Mouse (Mus musculus) stomach, embryonic 16.5 days (tissue): Measurements from ENCODE around the gene Agap1. TPM values are rescaled to one million over a fixed set of nuclear protein-coding genes. Genes with fewer than 3 reads are reported as not detected.

Experiments
- ATAC-seq: fragments of 200-750 bp; cut with Nextera tagmentation; 2 replicates; pipeline ENCODE4 v1.8.0; 2017; ENCODE audit warnings: moderate number of reproducible peaks, moderate TSS enrichment; ENCODE audit not compliant: insufficient read depth, low FRiP score
- H3K27ac ChIP-seq: fragments of 300-500 bp; sonication (generic); 2 replicates; pipeline ENCODE4 v1.5.1; 2014; ENCODE audit warnings: low read length
- H3K27me3 ChIP-seq: fragments of 300-500 bp; sonication (generic); 2 replicates; pipeline ENCODE4 v1.6.1; 2014; ENCODE audit warnings: low read length, control low read depth, mixed read lengths; ENCODE audit not compliant: control insufficient read depth, insufficient read depth
- H3K36me3 ChIP-seq: fragments of 300-500 bp; sonication (generic); 2 replicates; pipeline ENCODE4 v1.6.1; 2014; ENCODE audit warnings: low read length; ENCODE audit not compliant: control insufficient read depth, insufficient read depth
- H3K4me1 ChIP-seq: fragments of 300-500 bp; sonication (generic); 2 replicates; pipeline ENCODE4 v1.6.1; 2014; ENCODE audit warnings: low read length, control low read depth, mixed read lengths; ENCODE audit not compliant: control insufficient read depth, insufficient read depth
- H3K4me2 ChIP-seq: fragments of 300-500 bp; sonication (generic); 2 replicates; pipeline ENCODE4 v1.6.1; 2014; ENCODE audit warnings: low read depth, low read length, mixed read lengths
- H3K4me3 ChIP-seq: fragments of 300-500 bp; sonication (generic); replicated peaks from 2 replicates; pipeline ENCODE4 v1.5.1; 2014; ENCODE audit warnings: mild to moderate bottlenecking, low read length
- H3K9ac ChIP-seq: fragments of 300-500 bp; sonication (generic); 2 replicates; pipeline ENCODE4 v1.6.1; 2014; ENCODE audit warnings: low read length
- H3K9me3 ChIP-seq: fragments of 300-500 bp; sonication (generic); replicated peaks from 2 replicates; pipeline ENCODE4 v1.6.1; 2016; ENCODE audit warnings: low read length, control low read depth; ENCODE audit not compliant: control insufficient read depth
- WGBS: fragments of 180-500 bp; shearing (Covaris S2); extraction: QIAGEN DNeasy Blood & Tissue Kit; methylation state at CpG from one replicate; pipeline ENCODE4 v1.1.7; 2014; 5-methylcytosine and 5-hydroxymethylcytosine counted together
- polyA plus RNA-seq: library from polyadenylated mRNA; unstranded; fragments of >200 nt; fragmentation: Nextera tagmentation; extraction: Ambion mirVana; gene quantifications from 2 replicates; pipeline ENCODE4 v1.2.1, GENCODE M21; 2015

The Agap1 gene
- polyA plus RNA-seq, 1 experiment from 2014 or later, result 5.8 TPM

DNA sequence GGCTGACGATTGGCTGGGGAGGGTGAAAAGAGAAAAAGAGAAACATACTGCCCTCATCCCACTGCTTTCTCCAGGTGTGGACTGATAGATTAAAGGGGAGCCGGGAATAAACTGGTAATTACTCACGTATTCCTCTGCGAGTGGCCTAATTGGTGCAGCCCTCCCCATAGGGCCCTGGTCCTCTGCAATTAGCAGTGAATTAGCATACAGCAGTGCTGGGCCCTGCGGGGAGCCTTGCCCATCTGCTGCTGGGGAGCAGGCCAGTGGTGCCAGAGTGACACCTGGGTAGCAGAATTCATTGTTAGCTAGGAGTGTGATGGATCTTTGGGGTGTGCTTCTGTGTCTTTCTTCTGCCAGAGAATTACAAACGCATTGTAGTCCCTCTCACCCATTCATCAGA is 87.9 kb downstream of the Agap1 start:
- Histone ChIP-seq H3K36me3 (no peaks in the 10 kb centered on the region), H3K27me3 (no peaks in the 10 kb centered on the region), H3K27ac (no peak overlapping the region), H3K9ac (no peak overlapping the region), H3K4me1 (peaks cover 4% of the 10 kb centered on the region; the same call in 1 of the 2 replicates), H3K4me3 (no peak overlapping the region), H3K4me2 (no peak overlapping the region), H3K9me3 (no peaks in the 10 kb centered on the region)
- WGBS, result 54% methylated on average over 6 of the region's 6 CpGs
- ATAC-seq, result no peak

DNA sequence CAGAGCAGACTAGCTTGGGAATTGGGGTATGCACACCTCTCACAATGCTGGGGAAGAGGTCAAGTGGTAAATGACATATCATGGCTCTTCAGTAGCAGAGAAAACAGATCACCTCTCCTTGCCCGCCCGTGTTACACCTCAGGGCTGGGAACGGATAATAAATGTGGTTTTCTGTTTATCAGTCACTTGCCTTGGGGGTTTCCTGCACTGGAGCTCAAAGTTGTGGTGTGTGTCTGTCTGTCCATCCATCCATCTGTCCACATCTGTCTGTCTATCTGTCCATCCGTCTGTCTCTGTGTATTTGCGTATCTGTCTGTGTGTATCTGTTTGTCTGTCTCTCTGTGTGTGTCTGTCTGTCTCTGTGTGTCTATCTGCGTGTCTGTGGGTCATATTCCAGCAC is 88.7 kb downstream of the Agap1 start:
- Histone ChIP-seq H3K4me1 (peaks cover 4% of the 10 kb centered on the region; the same call in 1 of the 2 replicates), H3K9me3 (no peaks in the 10 kb centered on the region), H3K36me3 (no peaks in the 10 kb centered on the region), H3K27ac (no peak overlapping the region), H3K4me2 (no peak overlapping the region), H3K27me3 (no peaks in the 10 kb centered on the region), H3K9ac (no peak overlapping the region), H3K4me3 (no peak overlapping the region)
- no peak for ATAC-seq
- WGBS, result 81% methylated on average over 6 of the region's 6 CpGs

DNA sequence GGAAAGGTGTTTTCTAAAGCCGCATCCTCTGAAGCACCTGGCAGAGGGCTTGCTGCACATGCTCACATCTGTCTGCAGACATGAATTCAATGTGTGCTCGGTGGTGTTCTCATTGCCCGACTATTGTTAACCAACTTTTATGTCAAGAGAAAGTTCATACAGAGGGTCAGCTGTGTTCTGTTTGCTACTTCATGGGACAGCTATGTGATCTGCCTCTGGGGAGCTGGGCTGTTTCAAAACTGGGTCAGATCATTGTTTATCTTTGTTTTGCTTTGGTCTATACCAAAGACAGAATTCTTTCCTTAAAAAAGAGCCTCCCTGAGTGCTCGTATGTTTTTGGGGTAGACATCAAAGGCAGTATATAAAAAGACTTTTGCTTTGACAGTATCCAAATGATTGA is 89.5 kb downstream of the Agap1 start:
- no peaks in the 10 kb centered on the region for H3K9me3 ChIP-seq
- WGBS, result 77% methylated on average over 4 of the region's 4 CpGs
- no peak for ATAC-seq

DNA sequence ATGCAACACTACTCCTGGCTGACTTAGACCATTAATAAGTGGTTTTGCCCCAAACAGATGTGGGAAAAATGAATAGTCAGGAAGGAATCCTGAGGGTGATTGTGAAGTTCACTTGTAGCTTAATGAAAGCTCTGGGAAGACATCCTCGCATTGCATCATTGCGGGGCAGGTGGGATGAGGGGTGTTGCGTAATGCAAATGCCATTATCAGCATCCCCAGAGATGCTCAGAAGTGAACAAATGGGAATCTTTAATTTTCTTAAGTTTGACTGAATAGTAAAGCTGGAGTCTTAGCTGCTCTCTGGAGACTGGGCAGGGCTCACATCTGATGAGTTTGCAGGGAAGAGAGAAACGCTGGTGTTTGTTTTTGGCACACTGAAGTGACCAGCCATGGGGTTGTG is 90.5 kb downstream of the Agap1 start:
- no peak overlapping the region for H3K4me3 ChIP-seq
- no peaks in the 10 kb centered on the region for H3K27me3 ChIP-seq
- H3K4me2 ChIP-seq, result no peak overlapping the region
- H3K9ac ChIP-seq, result no peak overlapping the region
- H3K27ac ChIP-seq, result no peak overlapping the region
- H3K36me3 ChIP-seq, result no peaks in the 10 kb centered on the region
- 78% methylated on average over 4 of the region's 4 CpGs for WGBS
- H3K4me1 ChIP-seq, result peaks cover 4% of the 10 kb centered on the region; the same call in 1 of the 2 replicates
- ATAC-seq, result no peak
- no peaks in the 10 kb centered on the region for H3K9me3 ChIP-seq

More for the DNA sequence above, 89.5 kb downstream of the Agap1 start:
- H3K4me2 ChIP-seq, result no peak overlapping the region
- no peaks in the 10 kb centered on the region for H3K36me3 ChIP-seq
- peaks cover 4% of the 10 kb centered on the region; the same call in 1 of the 2 replicates for H3K4me1 ChIP-seq
- H3K27me3 ChIP-seq, result no peaks in the 10 kb centered on the region
- H3K4me3 ChIP-seq, result no peak overlapping the region
- H3K9ac ChIP-seq, result no peak overlapping the region
- H3K27ac ChIP-seq, result no peak overlapping the region

DNA sequence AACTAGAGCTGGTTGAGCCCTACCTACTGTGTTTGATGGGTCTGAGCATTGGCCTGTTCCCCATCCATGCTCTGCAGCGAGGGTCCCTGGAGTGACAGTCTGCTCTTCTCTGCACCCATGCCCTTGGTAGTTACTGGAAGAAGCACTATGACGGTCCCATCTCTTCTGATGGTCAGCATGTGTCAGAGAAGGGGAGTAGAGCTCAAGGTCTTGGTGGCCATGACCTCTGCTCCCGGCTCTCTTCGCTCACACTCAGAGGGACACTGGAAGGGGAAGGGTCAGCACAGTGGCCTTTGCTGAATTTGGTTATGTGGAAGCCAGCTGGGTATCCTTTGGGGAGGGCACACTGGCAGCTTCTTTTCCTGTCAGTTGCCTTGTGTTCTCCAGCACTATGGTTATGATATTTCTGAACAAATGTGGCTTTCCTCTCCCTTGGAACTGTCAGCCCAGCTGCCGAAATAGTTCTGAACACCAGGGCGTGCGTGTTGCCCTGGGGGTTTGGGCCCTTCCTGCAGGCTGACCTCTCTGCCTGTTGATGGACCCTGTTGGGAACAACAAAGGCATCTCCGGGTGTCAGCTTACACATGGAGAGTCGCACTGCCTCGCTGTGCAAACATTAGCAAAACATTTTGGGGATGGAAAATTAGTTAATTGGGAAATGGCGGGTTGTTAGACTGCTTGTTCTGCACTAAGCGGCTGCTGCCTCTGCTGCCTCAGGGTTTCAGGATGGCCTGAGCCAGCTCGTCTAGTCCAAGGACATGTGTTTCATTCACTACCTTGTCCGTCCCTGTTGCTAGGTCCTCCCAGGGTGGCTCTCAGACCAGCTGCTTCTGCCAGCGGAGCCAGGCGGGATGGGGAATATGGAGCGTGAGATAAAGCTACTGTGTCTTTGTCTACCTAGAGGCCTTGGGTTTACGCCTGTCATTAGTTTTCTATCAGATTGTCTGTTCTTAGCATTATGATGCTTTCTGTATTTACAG is 93.2 kb downstream of the Agap1 start:
- Histone ChIP-seq H3K9ac (no peak overlapping the region), H3K4me2 (no peak overlapping the region), H3K36me3 (no peaks in the 10 kb centered on the region), H3K9me3 (no peaks in the 10 kb centered on the region), H3K27me3 (no peaks in the 10 kb centered on the region), H3K4me3 (no peak overlapping the region), H3K27ac (no peak overlapping the region), H3K4me1 (no peaks in the 10 kb centered on the region)
- 62% methylated on average over 18 of the region's 18 CpGs for WGBS
- no peak for ATAC-seq

DNA sequence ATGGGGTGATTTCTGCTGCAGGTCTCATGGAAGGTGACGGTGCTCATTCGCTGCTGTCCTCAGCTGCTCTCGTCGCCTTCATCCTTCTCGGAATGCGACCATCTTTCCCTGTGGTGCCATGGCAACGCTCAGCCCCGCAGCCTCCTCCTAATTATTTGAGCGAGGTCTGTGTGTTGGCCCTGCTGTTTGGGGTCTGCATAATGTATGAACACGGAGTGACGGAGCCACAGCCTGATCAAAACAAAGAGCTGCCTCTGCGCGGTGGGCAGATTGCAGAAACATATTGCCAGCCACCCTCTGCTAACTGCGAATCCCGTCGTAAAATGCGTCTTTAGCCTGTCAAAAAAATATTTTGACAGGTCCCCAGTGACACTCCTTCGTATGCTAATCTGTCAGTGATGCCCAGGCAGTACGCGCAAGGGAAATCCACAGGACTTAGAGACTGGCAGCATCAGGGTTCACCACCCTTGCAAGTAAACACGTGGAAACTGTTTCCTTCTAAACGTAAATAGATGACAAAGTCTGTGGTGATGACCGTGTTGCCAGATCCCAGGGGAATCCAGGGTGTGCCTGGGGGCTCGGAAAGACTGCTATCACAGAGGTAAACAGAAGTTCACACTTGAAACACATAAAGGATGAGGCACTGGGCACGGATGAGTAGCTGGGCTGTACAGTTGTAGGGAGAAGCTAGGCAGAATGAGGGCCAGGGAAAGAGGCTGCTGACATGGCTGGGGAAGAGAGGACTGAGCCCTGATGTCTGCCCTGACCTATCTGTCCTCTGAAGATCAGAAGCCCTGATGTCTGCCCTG is 95.7 kb downstream of the Agap1 start:
- Histone ChIP-seq H3K4me1 (no peaks in the 10 kb centered on the region), H3K27me3 (no peaks in the 10 kb centered on the region), H3K9me3 (no peaks in the 10 kb centered on the region), H3K36me3 (no peaks in the 10 kb centered on the region), H3K4me2 (no peak overlapping the region), H3K4me3 (no peak overlapping the region), H3K27ac (no peak overlapping the region), H3K9ac (no peak overlapping the region)
- WGBS, result 55% methylated on average over 25 of the region's 25 CpGs
- ATAC-seq, result no peak

DNA sequence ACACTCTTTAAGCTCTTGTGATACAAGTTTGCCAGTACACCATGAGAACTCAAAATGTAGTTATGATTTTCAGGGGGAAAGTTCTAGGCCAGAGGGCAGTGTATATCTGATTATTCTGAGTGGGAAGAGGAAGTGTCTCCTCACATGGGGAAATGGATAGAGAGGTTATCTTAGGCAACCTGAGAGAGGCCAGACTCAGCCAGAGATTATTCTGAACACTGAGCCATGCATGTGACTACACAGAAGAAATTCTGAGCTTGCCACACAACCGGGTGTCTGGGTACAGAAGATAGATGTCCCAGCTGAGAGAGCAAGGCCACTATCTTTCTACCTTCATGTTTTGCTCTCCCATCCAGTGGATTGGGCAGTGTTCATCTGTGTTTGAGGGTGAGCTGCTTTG is 97.9 kb downstream of the Agap1 start:
- Histone ChIP-seq H3K4me2 (no peak overlapping the region), H3K27me3 (no peaks in the 10 kb centered on the region), H3K27ac (no peak overlapping the region), H3K9me3 (no peaks in the 10 kb centered on the region), H3K4me3 (no peak overlapping the region), H3K9ac (no peak overlapping the region), H3K4me1 (peaks cover 3% of the 10 kb centered on the region; the same call in 1 of the 2 replicates), H3K36me3 (no peaks in the 10 kb centered on the region)
- ATAC-seq, result no peak
- WGBS, result 75% methylated on average over 1 of the region's 1 CpGs

DNA sequence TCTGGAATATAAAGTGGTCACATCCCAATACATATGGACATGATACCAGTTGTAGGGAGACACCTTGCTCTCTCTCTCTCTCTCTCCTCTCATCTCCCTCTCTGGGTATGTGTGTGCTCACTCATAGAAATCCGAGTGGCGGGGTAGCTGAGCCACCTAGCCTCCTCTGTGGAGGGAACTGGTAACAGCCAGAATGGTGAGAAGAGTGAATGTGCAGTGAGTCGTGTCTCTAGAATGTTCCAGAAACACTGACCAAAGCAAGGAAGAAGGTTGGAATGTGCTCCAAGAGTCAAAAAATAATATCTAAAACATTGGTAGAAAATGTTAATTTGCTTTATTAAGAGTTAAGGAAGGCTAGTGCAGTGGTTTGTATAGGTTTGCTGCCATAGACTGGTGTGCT is 99.2 kb downstream of the Agap1 start:
- Histone ChIP-seq H3K27me3 (no peaks in the 10 kb centered on the region), H3K9me3 (no peaks in the 10 kb centered on the region), H3K9ac (no peak overlapping the region), H3K27ac (no peak overlapping the region), H3K36me3 (no peaks in the 10 kb centered on the region), H3K4me3 (no peak overlapping the region), H3K4me1 (peaks cover 3% of the 10 kb centered on the region; the same call in 1 of the 2 replicates), H3K4me2 (no peak overlapping the region)
- WGBS, result 85% methylated on average over 3 of the region's 3 CpGs
- no peak for ATAC-seq
